Mouse (Mus musculus): ENCODE data around the gene Zan. TPM values are rescaled to one million over a fixed set of nuclear protein-coding genes. Genes with fewer than 3 reads are reported as not detected.

The Zan gene
- polyA plus RNA-seq, 1 experiment from 2014 or later: 0.12 TPM

DNA sequence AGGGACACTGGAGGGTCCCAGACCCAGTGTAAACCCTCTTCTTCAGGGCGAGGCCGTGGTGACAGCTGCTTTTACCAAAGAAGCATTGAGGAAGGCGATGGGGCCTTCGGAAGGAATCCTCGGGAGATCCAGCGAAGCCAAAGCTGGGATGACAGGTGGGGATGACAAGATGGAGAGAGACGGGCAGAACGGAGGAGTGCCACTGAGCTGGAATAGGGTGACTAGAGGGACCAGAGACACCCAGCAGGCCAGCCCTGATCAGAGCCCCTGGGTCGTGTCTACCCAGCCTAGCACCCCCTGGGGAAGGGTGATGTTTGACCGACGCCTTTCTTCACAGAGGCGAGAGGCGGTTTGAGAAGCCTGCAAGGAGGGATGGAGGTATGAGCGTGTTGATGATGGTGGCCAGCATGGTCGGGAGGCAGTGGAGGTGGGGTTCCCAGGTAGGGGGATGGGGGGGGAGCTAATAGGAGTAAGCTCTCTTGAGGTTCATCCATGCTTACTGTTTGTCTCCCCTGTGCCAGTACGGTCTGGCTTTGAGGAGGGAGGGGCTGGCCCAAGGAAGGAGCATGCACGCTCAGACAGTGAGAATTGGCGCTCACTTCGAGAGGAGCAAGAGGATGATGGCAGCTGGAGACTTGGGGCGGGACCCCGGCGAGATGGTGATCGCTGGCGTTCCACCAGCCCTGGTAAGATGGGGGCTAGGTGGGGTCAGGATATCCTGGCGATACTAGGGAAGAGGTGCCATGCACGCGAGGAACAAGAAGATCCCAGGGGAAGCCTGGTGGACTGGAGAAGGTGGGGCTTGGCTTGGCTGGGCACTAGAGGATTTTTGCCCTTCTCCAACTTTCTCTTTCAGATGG, 43.1 kb upstream of the Zan start:
- Histone ChIP-seq H3K9ac (replicated peaks; ENCODE audit: low read length) (no peak overlapping the region), H3K9me3 (ENCODE audit: control insufficient read depth, low read length) (no peaks in the 10 kb centered on the region), H3K4me3 (replicated peaks; ENCODE audit: low read depth, low read length) (no peak overlapping the region), H3K4me2 (ENCODE audit: low read length) (no peak overlapping the region), H3K4me1 (ENCODE audit: control insufficient read depth, insufficient read depth, low read length) (no peaks in the 10 kb centered on the region), H3K27ac (replicated peaks; ENCODE audit: low read depth, low read length) (no peak overlapping the region), H3K36me3 (ENCODE audit: control insufficient read depth, insufficient read depth, low read length) (peaks cover 71% of the 10 kb centered on the region), H3K27me3 (ENCODE audit: control insufficient read depth, insufficient read depth, low read length) (no peaks in the 10 kb centered on the region)
- no peak for DNase-seq
- no peak for ATAC-seq (ENCODE audit: low FRiP score, low TSS enrichment)
- 93% methylated on average over 27 of the region's 27 CpGs for WGBS

DNA sequence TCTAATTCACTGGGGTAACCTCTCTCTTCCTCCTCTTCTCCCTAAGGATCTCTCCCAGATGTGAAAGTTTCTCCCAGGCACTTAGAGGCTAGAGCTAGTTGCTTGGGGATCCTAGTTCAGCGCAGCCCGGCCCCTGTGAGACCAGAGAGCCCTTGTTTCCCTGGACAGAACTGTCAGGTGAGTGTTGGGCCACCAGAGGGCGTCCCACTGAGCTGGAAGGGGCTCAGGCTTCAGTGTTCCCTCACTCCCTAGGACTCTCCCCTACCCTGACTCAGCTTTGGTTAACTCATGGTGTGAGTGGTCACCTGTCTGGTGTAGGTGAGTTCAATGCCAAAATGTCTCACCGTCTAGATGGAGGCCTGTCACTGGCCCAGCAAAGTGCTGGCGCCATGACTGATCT, 41.6 kb upstream of the Zan start, which contains the start of gene Gigyf1:
Gene Gigyf1, plus strand, starts transcription at position 113 of the 400 bp plus-strand sequence.
- DNase-seq (no peak), ATAC-seq (ENCODE audit: low FRiP score, low TSS enrichment) (no peak)
- Histone ChIP-seq H3K4me3 (replicated peaks; ENCODE audit: low read depth, low read length) (no peak within 1 kb of the TSS), H3K4me2 (ENCODE audit: low read length) (no peak within 1 kb of the TSS), H3K36me3 (ENCODE audit: control insufficient read depth, insufficient read depth, low read length) (peaks cover 56% of the 10 kb centered on the region), H3K4me1 (ENCODE audit: control insufficient read depth, insufficient read depth, low read length) (peaks cover 10% of the 10 kb centered on the region), H3K27ac (replicated peaks; ENCODE audit: low read depth, low read length) (no peak within 1 kb of the TSS), H3K9me3 (ENCODE audit: control insufficient read depth, low read length) (no peaks in the 10 kb centered on the region), H3K27me3 (ENCODE audit: control insufficient read depth, insufficient read depth, low read length) (no peaks in the 10 kb centered on the region), H3K9ac (replicated peaks; ENCODE audit: low read length) (no peak within 1 kb of the TSS)
- WGBS: 76% methylated on average over 5 of the region's 5 CpGs

DNA sequence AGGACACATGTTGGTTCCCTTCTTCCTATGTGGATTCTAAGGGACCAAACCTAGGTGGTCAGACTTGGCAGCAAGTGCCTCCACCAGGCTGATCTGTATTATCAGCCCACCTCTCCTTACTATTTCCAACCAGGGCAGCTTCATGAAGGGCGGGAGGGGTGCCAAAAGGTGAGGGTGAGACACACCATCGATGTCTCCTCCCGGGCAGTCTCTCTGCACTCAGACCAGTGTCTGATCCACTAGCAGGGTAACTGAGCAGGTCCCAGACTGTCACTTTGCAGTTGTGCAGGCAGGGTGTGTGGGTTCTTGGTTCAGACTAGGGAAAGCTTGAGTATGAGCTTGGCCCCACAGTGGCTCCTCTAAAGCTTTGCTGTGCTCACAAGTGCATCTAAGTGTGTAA, 37.9 kb upstream of the Zan start:
- 89% methylated on average over 3 of the region's 3 CpGs for WGBS
- H3K9ac ChIP-seq (replicated peaks; ENCODE audit: low read length): no peak overlapping the region

DNA sequence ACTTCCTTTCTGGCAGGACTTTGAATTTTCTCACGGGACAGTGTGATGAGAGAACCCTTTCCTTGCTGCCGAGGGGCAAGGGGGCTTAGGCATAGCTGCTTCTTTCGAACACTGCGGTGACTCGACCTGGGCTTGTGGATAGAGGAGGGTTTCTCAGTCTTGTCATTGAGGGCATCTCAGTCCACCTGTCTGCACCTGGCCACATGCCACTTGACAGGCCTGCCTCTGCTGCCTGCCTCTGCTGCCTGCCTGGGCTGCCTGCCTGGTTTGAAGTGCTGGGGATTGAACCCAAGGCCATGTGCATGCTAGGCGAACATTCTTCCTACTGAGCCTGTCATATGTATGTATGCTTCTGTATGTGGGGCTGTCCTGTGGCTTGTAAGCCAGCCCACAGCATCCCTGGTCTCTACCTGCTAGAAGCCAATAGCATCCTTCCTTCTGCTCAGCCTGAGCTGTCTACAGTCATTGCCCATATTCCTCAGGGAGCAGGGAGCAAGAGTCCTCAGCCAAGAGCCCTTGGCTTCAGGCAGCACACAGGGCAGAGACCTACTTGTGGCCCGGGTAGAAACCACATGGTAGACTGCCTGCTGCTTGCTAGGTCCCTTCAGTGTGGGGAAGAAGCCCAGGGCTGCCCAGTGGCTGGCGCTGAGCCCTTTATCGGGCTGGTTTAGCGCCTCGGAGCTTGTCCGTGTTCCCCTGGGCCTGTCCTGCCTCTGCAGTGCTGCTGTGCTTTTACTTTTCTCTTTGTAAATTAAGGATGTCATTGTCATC, 37.3 kb upstream of the Zan start:
- peaks cover 26% of the 10 kb centered on the region for H3K4me1 ChIP-seq (ENCODE audit: control insufficient read depth, insufficient read depth, low read length)

More for the DNA sequence above, 37.9 kb upstream of the Zan start:
- no peak overlapping the region for H3K4me3 ChIP-seq (replicated peaks; ENCODE audit: low read depth, low read length)
- peaks cover 20% of the 10 kb centered on the region for H3K36me3 ChIP-seq (ENCODE audit: control insufficient read depth, insufficient read depth, low read length)
- H3K4me2 ChIP-seq (ENCODE audit: low read length): no peak overlapping the region; the same call in 1 of the 2 replicates
- DNase-seq (no peak), ATAC-seq (ENCODE audit: low FRiP score, low TSS enrichment) (no peak)
- no peaks in the 10 kb centered on the region for H3K9me3 ChIP-seq (ENCODE audit: control insufficient read depth, low read length)
- H3K4me1 ChIP-seq (ENCODE audit: control insufficient read depth, insufficient read depth, low read length): peaks cover 26% of the 10 kb centered on the region
- no peak overlapping the region for H3K27ac ChIP-seq (replicated peaks; ENCODE audit: low read depth, low read length)
- no peaks in the 10 kb centered on the region for H3K27me3 ChIP-seq (ENCODE audit: control insufficient read depth, insufficient read depth, low read length)

DNA sequence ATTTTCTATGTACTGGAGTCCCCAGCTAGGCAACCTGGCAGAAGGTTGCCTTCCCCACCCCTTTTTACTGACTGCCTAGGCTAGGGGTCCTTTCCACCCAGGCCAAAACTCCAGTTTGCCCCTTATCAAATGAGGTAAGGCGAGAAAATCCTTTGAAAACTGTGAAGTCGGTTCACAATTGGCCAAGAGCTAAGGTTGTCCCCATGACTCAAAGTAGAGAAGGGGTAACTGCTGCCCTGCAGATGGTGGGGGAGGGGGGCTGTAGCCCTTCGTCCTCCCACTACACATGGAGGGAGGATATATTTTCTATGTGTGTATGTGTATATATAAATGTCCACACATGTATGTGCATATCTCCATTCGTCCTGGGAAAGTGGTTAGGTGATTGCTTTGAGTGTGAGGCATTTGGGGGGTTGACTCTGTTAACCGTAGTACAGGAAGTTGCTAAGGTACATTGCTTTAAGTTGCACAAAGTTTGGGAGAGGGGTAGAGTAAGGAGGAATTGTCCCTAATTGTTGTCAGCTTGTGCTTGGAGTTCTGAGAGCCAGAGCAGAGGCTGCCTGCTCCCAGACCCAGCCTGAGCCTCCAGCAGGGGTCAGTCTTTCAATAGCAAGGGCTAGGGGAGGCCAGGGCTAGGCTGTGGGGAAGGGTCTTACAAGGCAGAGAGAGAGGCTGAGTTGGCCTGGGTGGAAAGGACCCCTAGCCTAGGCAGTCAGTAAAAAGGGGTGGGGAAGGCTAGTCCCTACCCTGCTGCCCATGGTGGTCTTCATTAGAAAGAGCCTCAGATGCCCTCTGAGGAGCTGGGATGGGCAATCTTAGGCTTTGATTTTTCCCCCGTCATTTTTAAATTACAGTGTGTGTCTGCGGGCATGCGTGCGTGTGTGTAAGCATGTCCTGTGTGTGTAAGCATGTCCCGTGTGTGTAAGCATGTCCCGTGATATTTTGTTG, 36.3 kb upstream of the Zan start:
- Histone ChIP-seq H3K27me3 (ENCODE audit: control insufficient read depth, insufficient read depth, low read length) (no peaks in the 10 kb centered on the region), H3K9ac (replicated peaks; ENCODE audit: low read length) (peak overlapping the region; percentile 23; the same call in 1 of the 2 replicates), H3K4me2 (ENCODE audit: low read length) (peak overlapping the region; percentile 72), H3K36me3 (ENCODE audit: control insufficient read depth, insufficient read depth, low read length) (peaks cover 3% of the 10 kb centered on the region; the same call in 1 of the 2 replicates), H3K9me3 (ENCODE audit: control insufficient read depth, low read length) (no peaks in the 10 kb centered on the region), H3K4me3 (replicated peaks; ENCODE audit: low read depth, low read length) (no peak overlapping the region), H3K27ac (replicated peaks; ENCODE audit: low read depth, low read length) (no peak overlapping the region), H3K4me1 (ENCODE audit: control insufficient read depth, insufficient read depth, low read length) (peaks cover 26% of the 10 kb centered on the region)
- peak; percentile 80 for DNase-seq
- ATAC-seq (ENCODE audit: low FRiP score, low TSS enrichment): no peak
- 78% methylated on average over 11 of the region's 11 CpGs for WGBS

More for the DNA sequence above, 37.3 kb upstream of the Zan start:
- DNase-seq (no peak), ATAC-seq (ENCODE audit: low FRiP score, low TSS enrichment) (no peak)
- H3K9ac ChIP-seq (replicated peaks; ENCODE audit: low read length): no peak overlapping the region
- H3K4me3 ChIP-seq (replicated peaks; ENCODE audit: low read depth, low read length): no peak overlapping the region
- no peaks in the 10 kb centered on the region for H3K27me3 ChIP-seq (ENCODE audit: control insufficient read depth, insufficient read depth, low read length)
- no peaks in the 10 kb centered on the region for H3K9me3 ChIP-seq (ENCODE audit: control insufficient read depth, low read length)
- H3K27ac ChIP-seq (replicated peaks; ENCODE audit: low read depth, low read length): no peak overlapping the region; the same call in 1 of the 2 replicates
- no peak overlapping the region; the same call in 1 of the 2 replicates for H3K4me2 ChIP-seq (ENCODE audit: low read length)
- WGBS: 80% methylated on average over 12 of the region's 12 CpGs
- peaks cover 13% of the 10 kb centered on the region for H3K36me3 ChIP-seq (ENCODE audit: control insufficient read depth, insufficient read depth, low read length)

DNA sequence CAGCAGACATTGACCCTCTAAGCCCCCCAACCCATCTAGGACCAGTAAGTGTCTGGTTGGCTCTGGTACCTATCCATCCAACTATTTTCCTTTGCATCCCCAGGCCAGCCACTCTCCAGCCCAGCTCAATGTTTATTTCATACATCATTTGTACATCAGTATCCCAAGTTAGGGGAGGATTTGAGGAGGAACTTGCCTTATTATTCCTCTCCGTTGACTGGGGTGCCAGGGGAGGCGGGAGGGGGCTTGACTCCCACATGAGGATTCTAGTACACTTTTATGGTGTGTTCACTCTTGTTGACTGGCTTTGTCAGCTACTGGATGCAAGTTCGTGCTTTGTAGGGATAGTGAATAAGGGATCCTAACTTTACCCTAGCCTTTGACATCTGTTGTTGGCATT, 34.8 kb upstream of the Zan start:
- Histone ChIP-seq H3K9me3 (ENCODE audit: control insufficient read depth, low read length) (no peaks in the 10 kb centered on the region), H3K9ac (replicated peaks; ENCODE audit: low read length) (peak overlapping the region; percentile 99), H3K4me1 (ENCODE audit: control insufficient read depth, insufficient read depth, low read length) (peaks cover 26% of the 10 kb centered on the region), H3K27ac (replicated peaks; ENCODE audit: low read depth, low read length) (0 out of 2 replicates have a peak overlapping the region, but pooled peaks have one; percentile 86), H3K27me3 (ENCODE audit: control insufficient read depth, insufficient read depth, low read length) (no peaks in the 10 kb centered on the region), H3K4me3 (replicated peaks; ENCODE audit: low read depth, low read length) (peak overlapping the region; percentile 98), H3K4me2 (ENCODE audit: low read length) (peak overlapping the region; percentile 72), H3K36me3 (ENCODE audit: control insufficient read depth, insufficient read depth, low read length) (no peaks in the 10 kb centered on the region)
- no peak for DNase-seq
- ATAC-seq (ENCODE audit: low FRiP score, low TSS enrichment): no peak
- 56% methylated on average over 3 of the region's 3 CpGs for WGBS

DNA sequence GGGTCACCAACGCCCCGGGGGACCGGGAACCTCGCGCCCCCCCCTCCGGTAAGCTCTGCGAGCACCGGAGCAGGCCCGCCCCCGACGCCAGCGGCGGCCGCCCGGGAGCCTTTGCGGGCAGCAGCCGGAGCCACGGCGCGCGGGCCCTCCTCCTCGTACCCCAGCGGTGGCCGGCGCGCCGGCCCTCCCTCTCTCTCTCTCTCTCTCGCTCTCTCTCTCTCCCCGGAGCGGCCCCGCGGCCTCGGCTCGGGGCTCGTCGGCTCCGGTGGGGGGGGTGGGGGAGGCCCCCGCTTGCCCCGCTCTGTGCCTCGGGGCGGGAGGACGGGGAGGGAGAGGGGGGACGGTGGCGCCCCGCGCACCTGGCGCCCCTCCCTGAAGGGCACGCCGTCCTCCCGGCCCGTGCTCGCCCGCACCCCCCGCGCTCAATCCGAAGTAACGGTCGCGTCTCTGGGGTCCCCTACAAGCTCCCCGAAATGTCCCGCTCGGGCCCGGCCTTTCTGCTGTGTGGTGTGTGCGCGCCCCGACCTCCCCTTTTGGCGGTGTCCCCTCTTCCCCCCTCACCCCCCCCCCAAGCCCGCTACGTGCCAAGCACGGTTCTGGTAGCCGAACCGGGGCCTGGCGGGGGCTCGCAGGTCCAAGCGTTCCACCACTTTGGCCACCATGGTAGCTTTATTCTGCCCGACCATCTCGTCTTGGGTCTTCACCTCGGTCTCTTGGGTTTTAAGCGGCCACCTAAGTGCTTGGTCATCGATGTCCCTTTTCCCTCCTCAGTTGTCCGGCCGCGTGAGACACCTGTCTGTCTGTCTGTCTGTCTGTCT, 33.9 kb upstream of the Zan start:
- peak overlapping the region; percentile 98 for H3K4me3 ChIP-seq (replicated peaks; ENCODE audit: low read depth, low read length)
- peak overlapping the region; percentile 86 for H3K27ac ChIP-seq (replicated peaks; ENCODE audit: low read depth, low read length)
- DNase-seq (peak; percentile 57), ATAC-seq (ENCODE audit: low FRiP score, low TSS enrichment) (peak; percentile 72)
- H3K4me1 ChIP-seq (ENCODE audit: control insufficient read depth, insufficient read depth, low read length): peaks cover 26% of the 10 kb centered on the region
- 0% methylated on average over 30 of the region's 83 CpGs for WGBS
- no peaks in the 10 kb centered on the region for H3K9me3 ChIP-seq (ENCODE audit: control insufficient read depth, low read length)
- no peaks in the 10 kb centered on the region for H3K36me3 ChIP-seq (ENCODE audit: control insufficient read depth, insufficient read depth, low read length)
- peak overlapping the region; percentile 99 for H3K9ac ChIP-seq (replicated peaks; ENCODE audit: low read length)
- no peaks in the 10 kb centered on the region for H3K27me3 ChIP-seq (ENCODE audit: control insufficient read depth, insufficient read depth, low read length)
- H3K4me2 ChIP-seq (ENCODE audit: low read length): peak overlapping the region; percentile 72

All from midbrain, embryonic 14.5 days (tissue).